Mouse (Mus musculus) adrenal gland, postnatal 25 days (tissue): ENCODE data around the gene Acadvl. TPM values are rescaled to one million over a fixed set of nuclear protein-coding genes. Genes with fewer than 3 reads are reported as not detected.

Source experiments
- DNase-seq: peaks from one replicate; pipeline ENCODE4 v3.0.0; 2021; ENCODE audit warnings: mixed read lengths
- microRNA-seq, 2 experiments: library from miRNA; unstranded; fragments of <30 nt; microRNA quantifications; one replicate each; pipeline ENCODE4 v1.2.0; 2021
- total RNA-seq: library from RNA; stranded (reverse); gene quantifications from 2 replicates; pipeline ENCODE4 v1.2.3, GENCODE M21; 2021

Acadvl gene
- total RNA-seq, 1 experiment from 2014 or later = 391 TPM

GRCm38 (mm10) chr11:69980196-69981140 is 34.7 kb downstream of the Acadvl start:
- DNase-seq = peak; percentile 96

GRCm38 (mm10) chr11:69979827-69980195 is 35.4 kb downstream of the Acadvl start:
- no peak for DNase-seq

- no peak for DNase-seq
Measured at GRCm38 (mm10) chr11:69976271-69976670, 38.9 kb downstream of the Acadvl start.

- DNase-seq = no peak
Measured at GRCm38 (mm10) chr11:69974907-69975306, 40.3 kb downstream of the Acadvl start.

- no peak for DNase-seq
Measured at GRCm38 (mm10) chr11:69970775-69971174, 44.4 kb downstream of the Acadvl start.

GRCm38 (mm10) chr11:69970222-69970621 is 45.0 kb downstream of the Acadvl start:
- DNase-seq = no peak

GRCm38 (mm10) chr11:69968793-69969192 is 46.4 kb downstream of the Acadvl start:
- DNase-seq = no peak

GRCm38 (mm10) chr11:69966860-69967517 is 48.2 kb downstream of the Acadvl start:
- no peak for DNase-seq

GRCm38 (mm10) chr11:69966006-69966859 is 49.0 kb downstream of the Acadvl start:
- DNase-seq = no peak

- DNase-seq = no peak
Measured at GRCm38 (mm10) chr11:69965271-69966005, 49.8 kb downstream of the Acadvl start.

GRCm38 (mm10) chr11:69964650-69965270 is 50.5 kb downstream of the Acadvl start, which contains the start of gene Cldn7:
Gene Cldn7 (plus strand): TSS chr11:69964779.
- DNase-seq = no peak

GRCm38 (mm10) chr11:69961841-69962240 is 53.4 kb downstream of the Acadvl start:
- DNase-seq = no peak

- DNase-seq = no peak
Measured at GRCm38 (mm10) chr11:69960616-69961015, 54.6 kb downstream of the Acadvl start.

Small RNAs within 50 kb of the gene (microRNA-seq; reads per million reads assigned to microRNA genes)
- gene Gm44349 (0 to 0.36 reads per million in 2 experiments), gene Mir324 (2,538 to 2,683 reads per million in 2 experiments)

Other genes starting within 250 kb of the Acadvl start
- gene Zbtb4, start 249.5 kb downstream of the Acadvl start, total RNA-seq = 39.5 and 65.8 TPM in 2 replicates
- 1.8 and 2.4 TPM in 2 replicates for gene Chrnb1, start 219.5 kb downstream of the Acadvl start, total RNA-seq
- gene Fgf11, start 213.6 kb downstream of the Acadvl start, total RNA-seq = 3.6 and 3.9 TPM in 2 replicates
- not detected in 2 replicates for gene Tmem102, start 209.8 kb downstream of the Acadvl start, total RNA-seq
- not detected in 2 replicates for gene Gm39566, start 200.1 kb downstream of the Acadvl start, total RNA-seq
- gene Spem2, start 196.9 kb downstream of the Acadvl start, total RNA-seq = not detected in 2 replicates
- gene Spem1, start 193.2 kb downstream of the Acadvl start, total RNA-seq = not detected in 2 replicates
- 18.6 and 19.7 TPM in 2 replicates for gene Nlgn2, start 177.6 kb downstream of the Acadvl start, total RNA-seq
- 149 and 152 TPM in 2 replicates for gene Tmem256, start 176.9 kb downstream of the Acadvl start, total RNA-seq
- gene Plscr3, start 169.0 kb downstream of the Acadvl start, total RNA-seq = 43.8 and 52.9 TPM in 2 replicates
- gene Tnk1, start 156.7 kb downstream of the Acadvl start, total RNA-seq = not detected in 2 replicates
- gene Tmem95, start 137.4 kb downstream of the Acadvl start, total RNA-seq = not detected in 2 replicates
- gene Kctd11, start 134.0 kb downstream of the Acadvl start, total RNA-seq = 4.4 and 4.9 TPM in 2 replicates
- 0.30 TPM in 1 of 2 replicates, not detected in the other for gene Acap1, start 119.9 kb downstream of the Acadvl start, total RNA-seq
- gene 2810408A11Rik, start 114.4 kb downstream of the Acadvl start, total RNA-seq = 1.2 and 2.6 TPM in 2 replicates
- 52.4 and 55.5 TPM in 2 replicates for gene Neurl4, start 114.3 kb downstream of the Acadvl start, total RNA-seq
- 62.5 and 70.2 TPM in 2 replicates for gene Gps2, start 101.5 kb downstream of the Acadvl start, total RNA-seq
- gene Eif5a, start 93.5 kb downstream of the Acadvl start, total RNA-seq = 542 and 558 TPM in 2 replicates
- gene Ybx2, start 79.6 kb downstream of the Acadvl start, total RNA-seq = 14.1 and 14.8 TPM in 2 replicates
- 42.6 and 48.6 TPM in 2 replicates for gene Slc2a4, start 67.2 kb downstream of the Acadvl start, total RNA-seq
- 0.52 TPM in 1 of 2 replicates, not detected in the other for gene Cldn7, start 50.6 kb downstream of the Acadvl start, total RNA-seq
- 123 and 141 TPM in 2 replicates for gene Ctdnep1, start 34.3 kb downstream of the Acadvl start, total RNA-seq
- 71.1 and 76.1 TPM in 2 replicates for gene Elp5, start 32.9 kb downstream of the Acadvl start, total RNA-seq
- gene Gabarap, start 24.3 kb downstream of the Acadvl start, total RNA-seq = 406 and 407 TPM in 2 replicates
- 55.7 and 64.6 TPM in 2 replicates for gene Phf23, start 19.6 kb downstream of the Acadvl start, total RNA-seq
- 19.6 and 22.3 TPM in 2 replicates for gene Dvl2, start 14.8 kb downstream of the Acadvl start, total RNA-seq
- gene Dlg4, start 1.5 kb upstream of the Acadvl start, total RNA-seq = 30.7 and 31.0 TPM in 2 replicates
- 0.91 and 3.4 TPM in 2 replicates for gene Asgr1, start 38.7 kb upstream of the Acadvl start, total RNA-seq
- 2.9 and 4.1 TPM in 2 replicates for gene Asgr2, start 77.2 kb upstream of the Acadvl start, total RNA-seq
- 2.2 and 2.6 TPM in 2 replicates for gene Mgl2, start 114.9 kb upstream of the Acadvl start, total RNA-seq
- gene Clec10a, start 140.8 kb upstream of the Acadvl start, total RNA-seq = 0.81 and 2.0 TPM in 2 replicates
- gene Slc16a11, start 197.3 kb upstream of the Acadvl start, total RNA-seq = 2.4 TPM in 1 of 2 replicates, not detected in the other
- gene Slc16a13, start 205.7 kb upstream of the Acadvl start, total RNA-seq = 3.7 and 4.9 TPM in 2 replicates
- gene Bcl6b, start 214.4 kb upstream of the Acadvl start, total RNA-seq = 12.2 and 20.5 TPM in 2 replicates
- gene 0610010K14Rik, start 222.5 kb upstream of the Acadvl start, total RNA-seq = 45.8 and 59.1 TPM in 2 replicates
- gene Gm21988, start 224.4 kb upstream of the Acadvl start, total RNA-seq = 7.1 and 7.2 TPM in 2 replicates
- 271 and 305 TPM in 2 replicates for gene Rnasek, start 224.4 kb upstream of the Acadvl start, total RNA-seq
- 1.5 and 1.8 TPM in 2 replicates for gene Alox12, start 239.9 kb upstream of the Acadvl start, total RNA-seq